Mouse (Mus musculus) heart, adult 11 months (tissue): ENCODE measurements at regions not wholly inside any gene's neighbourhood (a gene's known extent, or its start where the extent isn't known, plus 50 kb on each side); places are given as distances from the start of the nearest gene placed in this dataset.

Experiments used
- DNase-seq: peaks from one replicate; pipeline ENCODE4 v3.0.0; 2022

- no peak for DNase-seq
Measured at GRCm38 (mm10) chr13:110812401-110812800, 417.6 kb downstream of the Plk2 start.

DNA sequence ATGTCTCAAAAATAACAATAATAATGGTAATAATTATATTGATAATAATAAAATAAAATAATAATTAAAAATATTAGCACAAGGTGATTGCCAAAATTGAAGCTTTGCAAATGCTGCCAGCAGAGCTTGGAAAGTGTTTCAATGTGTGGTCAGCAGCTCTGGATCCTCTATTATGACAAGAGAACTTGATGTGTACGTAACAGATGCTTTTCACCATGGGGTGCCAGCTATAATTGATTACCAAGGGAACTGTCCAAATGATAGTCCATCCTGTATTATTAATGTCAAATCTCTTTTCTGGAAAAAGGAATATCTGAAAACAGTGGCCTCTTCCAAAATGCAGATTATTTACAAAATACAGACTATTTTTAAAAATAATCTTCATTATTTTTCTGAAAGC lies 419.2 kb downstream of the Plk2 start:
- DNase-seq = no peak

- DNase-seq = no peak
Measured at GRCm38 (mm10) chr13:110819301-110819862, 424.5 kb downstream of the Plk2 start.

DNA sequence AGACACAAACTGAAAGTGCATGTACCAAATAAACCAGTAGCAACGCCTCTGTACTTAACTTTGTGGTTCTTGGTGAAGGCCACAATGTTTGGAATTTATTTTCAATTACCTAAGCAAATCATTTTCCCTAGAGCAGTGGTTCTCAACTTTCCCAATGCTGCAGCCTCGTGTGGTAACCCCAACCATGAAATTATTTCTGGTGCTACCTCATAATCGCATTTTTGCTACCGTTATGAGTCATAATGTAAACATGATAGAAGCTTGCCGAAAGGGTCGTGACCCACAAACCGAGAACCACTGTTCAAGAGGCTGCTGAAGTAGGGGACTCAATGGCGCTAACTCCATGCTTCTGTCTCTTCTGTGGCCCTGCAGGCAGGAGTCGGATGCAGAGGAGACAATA lies 429.9 kb upstream of the Actbl2 start:
- no peak for DNase-seq

GRCm38 (mm10) chr13:110832442-110832841 lies 422.4 kb upstream of the Actbl2 start:
- no peak for DNase-seq

- DNase-seq = no peak
Measured at GRCm38 (mm10) chr13:110836936-110837335, 417.9 kb upstream of the Actbl2 start.

DNA sequence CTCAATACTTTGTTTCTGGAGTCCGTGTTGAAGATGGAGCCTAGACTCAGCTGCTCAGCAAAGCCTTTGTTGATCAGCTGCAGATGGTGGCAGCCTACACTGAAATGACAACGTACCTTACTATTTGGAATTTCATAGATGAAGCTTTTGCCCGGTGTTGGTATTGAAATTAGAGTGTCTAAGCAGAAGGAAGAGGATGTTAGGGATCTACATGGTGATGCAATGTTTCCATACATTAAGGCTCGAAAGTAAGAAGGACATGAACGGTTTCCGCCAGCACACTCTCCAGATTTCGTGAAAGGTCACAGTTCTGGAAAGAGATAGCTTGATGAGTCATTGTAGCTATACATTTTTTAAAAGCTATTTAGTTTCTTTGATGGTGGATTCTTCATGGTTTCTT lies 412.9 kb upstream of the Actbl2 start:
- DNase-seq = no peak

- DNase-seq = peak; percentile 88
Measured at GRCm38 (mm10) chr13:110845695-110846094, 409.1 kb upstream of the Actbl2 start.

GRCm38 (mm10) chr13:110852996-110853727 lies 401.7 kb upstream of the Actbl2 start:
- peak; percentile 6 for DNase-seq

- peak; percentile 56 for DNase-seq
Measured at GRCm38 (mm10) chr13:110854213-110854612, 400.6 kb upstream of the Actbl2 start.

DNA sequence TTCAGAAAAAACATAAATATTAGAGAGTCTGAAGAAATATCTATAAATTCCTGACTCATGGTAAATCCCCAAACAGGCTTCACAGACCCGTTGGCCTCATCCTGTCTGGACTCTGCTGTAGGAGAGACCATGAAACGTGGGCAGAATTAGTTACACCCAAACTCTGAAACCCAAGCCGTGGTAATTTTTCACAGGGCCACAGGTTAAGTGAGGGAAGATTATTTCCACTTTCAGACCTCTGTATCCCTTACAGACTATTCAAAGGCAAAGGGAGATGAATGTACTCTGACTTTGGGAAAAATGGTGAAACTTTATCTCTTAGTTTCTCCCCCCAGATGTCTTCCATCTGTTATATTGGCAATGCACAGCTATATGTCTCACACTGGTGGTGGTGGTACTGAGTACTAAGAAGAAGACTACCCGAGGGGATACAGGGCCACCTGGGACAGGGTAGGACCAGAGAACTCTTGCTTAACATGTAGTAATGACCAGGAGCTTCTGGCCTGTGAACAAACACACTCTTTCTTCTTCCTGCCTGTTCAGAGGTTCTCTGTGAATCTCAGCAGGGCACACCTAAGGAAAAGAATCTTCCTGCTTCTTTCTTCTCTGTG lies 388.8 kb upstream of the Actbl2 start:
- DNase-seq = no peak

DNA sequence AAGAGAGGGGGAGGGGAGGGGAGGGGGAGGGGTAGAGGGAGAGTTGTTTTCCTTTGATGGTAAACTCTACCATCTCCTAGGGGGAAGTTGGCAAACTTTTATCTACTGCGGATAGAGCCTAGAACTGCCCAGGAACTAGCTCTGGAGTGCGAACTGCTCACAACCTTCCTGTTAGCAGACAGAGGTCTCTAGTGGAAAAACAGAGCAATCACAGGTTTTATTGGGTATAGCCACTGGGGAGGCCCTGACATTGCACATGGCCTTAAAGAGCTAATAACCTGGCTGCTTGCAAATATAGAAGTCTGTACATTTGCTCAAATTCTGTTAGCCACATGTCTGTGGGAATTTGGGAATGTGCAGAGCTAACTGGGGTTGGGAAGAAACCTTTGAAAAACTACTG lies 388.1 kb upstream of the Actbl2 start:
- DNase-seq = no peak

GRCm38 (mm10) chr13:110871125-110871775 lies 383.6 kb upstream of the Actbl2 start:
- no peak for DNase-seq

- no peak for DNase-seq
Measured at GRCm38 (mm10) chr13:110871776-110872135, 383.1 kb upstream of the Actbl2 start.

DNA sequence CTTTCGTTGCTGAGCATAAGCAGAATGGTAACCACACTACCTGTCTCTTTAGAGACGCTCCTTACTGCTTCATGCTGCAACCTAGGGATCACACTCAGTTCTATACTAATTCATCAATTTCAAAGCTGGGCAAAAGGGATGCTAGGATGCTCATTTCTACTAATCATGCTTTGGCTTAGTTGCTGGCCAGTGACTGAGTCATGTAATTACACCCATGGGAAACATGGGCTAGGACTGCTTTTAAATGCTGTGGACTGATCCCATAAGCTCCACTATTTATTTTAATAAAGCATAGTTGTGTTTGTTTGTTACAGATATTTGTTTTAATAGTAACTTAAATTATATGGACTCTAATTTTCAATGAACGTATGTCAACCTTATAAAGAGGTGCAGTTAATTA lies 373.2 kb upstream of the Actbl2 start:
- DNase-seq = no peak

DNA sequence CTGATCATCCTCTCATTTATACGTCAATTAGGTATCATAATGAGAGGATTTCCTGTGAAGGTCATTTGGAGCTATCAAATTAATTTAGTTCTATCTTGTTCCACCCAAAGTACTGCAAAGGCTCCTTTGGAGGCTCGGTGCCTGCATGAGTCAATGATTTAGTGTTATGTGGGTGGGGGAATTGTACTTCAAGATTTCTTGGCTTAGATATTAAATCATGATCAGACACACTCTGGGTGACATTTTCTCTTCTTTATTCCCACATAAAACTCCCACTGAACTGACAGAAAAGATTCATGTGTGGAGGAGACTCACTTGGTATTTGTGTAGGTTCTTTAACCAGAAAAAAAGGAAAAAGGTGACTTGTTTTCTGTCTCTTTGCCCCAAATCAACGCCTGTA lies 372.6 kb upstream of the Actbl2 start:
- no peak for DNase-seq

- DNase-seq = peak; percentile 88
Measured at GRCm38 (mm10) chr13:110882661-110883172, 372.1 kb upstream of the Actbl2 start.

GRCm38 (mm10) chr13:110893909-110894308 lies 360.9 kb upstream of the Actbl2 start:
- DNase-seq = peak; percentile 98

DNA sequence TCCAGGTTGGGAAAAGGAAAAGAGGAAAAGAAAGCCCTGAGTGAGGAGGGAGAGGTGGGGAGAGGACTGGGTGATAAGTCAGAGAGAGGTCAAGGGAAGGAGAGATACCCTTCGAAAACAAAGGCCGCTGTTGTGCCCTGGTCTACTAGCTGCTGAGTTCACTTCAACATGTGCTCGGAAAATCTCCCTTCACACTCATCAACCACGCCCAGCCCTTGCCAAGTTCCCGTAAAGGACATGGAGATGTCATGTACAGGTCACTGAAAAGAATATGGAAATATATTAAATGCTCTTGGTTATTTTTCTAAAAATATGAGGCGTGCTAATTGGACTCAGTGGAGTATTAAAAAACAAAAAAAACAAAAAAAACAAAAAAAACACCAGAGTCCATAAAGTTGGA lies 359.5 kb upstream of the Actbl2 start:
- no peak for DNase-seq

DNA sequence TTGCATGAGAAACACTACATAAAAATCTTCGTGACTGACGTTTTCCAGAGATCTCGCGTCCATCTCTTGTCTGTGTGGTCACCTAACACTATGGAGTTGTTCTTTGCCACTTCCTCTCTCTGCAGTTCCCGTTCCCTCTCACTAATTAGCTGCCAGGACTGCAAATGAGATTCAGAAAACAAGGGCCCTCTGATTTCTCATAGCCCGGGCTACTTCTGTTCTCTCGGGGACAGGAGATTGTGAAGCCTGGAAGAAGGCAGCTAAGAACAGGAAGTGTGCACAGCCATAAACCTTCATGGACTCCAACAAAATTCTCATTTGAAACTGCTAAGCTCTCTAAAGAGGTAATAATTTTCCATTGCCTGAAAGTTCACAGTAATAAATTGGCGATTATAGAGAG lies 358.9 kb upstream of the Actbl2 start:
- DNase-seq = no peak

DNA sequence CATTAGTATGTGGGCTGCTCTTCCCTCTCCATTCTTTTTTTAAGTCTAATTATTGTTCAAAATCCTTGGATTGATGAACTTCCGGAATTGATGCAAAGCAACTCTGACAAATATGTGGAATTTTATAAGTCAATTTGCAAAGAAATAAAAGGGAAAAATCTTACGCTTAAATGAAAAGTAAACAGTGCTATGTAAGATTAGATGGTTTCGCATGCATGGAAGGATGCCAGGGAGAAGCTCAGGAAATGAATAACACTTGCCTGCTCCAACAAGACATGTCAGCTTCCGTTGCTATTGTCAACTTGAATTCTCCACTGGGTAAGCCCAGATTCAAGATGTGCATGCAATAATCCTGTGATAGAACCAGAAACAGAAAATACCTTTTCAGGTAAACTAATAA lies 357.2 kb upstream of the Actbl2 start:
- DNase-seq = no peak

GRCm38 (mm10) chr13:110902994-110903644 lies 351.7 kb upstream of the Actbl2 start:
- DNase-seq = peak; percentile 99

GRCm38 (mm10) chr13:110907319-110907955 lies 347.4 kb upstream of the Actbl2 start:
- DNase-seq = peak; percentile 98
